Mouse (Mus musculus): ENCODE measurements around the gene Psmd12. TPM values are rescaled to one million over a fixed set of nuclear protein-coding genes. Genes with fewer than 3 reads are reported as not detected.
A peak's percentile ranks its signal among the peaks of the same experiment; 100 is the strongest.

The Psmd12 gene
- polyA plus RNA-seq, 1 experiment from 2014 or later = 221 TPM

DNA sequence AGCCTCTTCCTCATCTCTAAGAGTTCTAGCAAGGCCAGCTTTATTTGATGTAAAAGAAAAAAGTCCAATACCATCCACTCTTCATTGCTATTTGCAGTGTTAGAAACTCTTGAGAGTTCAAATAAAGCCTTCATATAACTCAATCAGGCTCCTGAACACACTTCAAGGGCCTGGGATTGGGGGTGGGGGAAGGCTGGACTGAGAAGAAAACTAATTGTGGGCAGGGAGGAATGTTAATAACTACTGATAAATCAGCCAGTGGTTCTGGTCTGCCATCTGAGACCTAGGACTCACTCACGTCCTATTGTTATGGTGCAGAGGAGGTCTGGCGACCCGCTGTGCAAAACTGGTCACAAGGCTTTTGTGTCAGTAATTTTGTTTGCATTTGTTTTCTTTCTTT, 48.3 kb downstream of the Psmd12 start:
- Histone ChIP-seq H3K27me3 (replicated peaks; ENCODE audit: low read depth, poor library complexity, severe bottlenecking) (no peaks in the 10 kb centered on the region), H3K4me3 (no peak overlapping the region), H3K27ac (replicated peaks) (no peak overlapping the region; the same call in 1 of the 2 replicates), H3K9me3 (no peaks in the 10 kb centered on the region), H3K36me3 (replicated peaks) (no peaks in the 10 kb centered on the region), H3K4me1 (peaks cover 11% of the 10 kb centered on the region)
- DNase-seq (ENCODE audit: low spot score) = no peak
- 50% methylated on average over 3 of the region's 3 CpGs for WGBS

DNA sequence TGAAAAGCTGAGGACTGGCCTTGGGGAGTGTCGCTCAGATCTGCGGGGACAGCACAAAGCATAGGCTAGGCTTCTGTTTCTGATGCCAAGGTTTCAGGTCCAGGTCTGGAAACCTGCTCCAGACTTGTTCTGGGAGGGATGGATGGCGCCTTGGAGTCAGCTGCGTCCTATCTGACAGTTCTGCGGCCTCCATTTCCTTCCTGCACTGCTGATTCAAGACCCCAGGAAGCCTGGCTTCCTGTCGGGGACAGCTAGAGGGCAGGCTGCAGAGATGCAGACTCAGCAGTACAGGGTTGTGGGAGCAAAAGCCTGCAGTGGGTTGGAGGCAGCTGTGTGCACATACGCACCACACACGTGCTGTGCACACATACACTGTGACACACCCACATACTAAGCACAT, 50.0 kb downstream of the Psmd12 start:
- H3K27ac ChIP-seq (replicated peaks) = peak overlapping the region; percentile 58; the same call in 1 of the 2 replicates
- H3K27me3 ChIP-seq (replicated peaks; ENCODE audit: low read depth, poor library complexity, severe bottlenecking) = no peaks in the 10 kb centered on the region
- no peaks in the 10 kb centered on the region for H3K36me3 ChIP-seq (replicated peaks)
- no peaks in the 10 kb centered on the region for H3K9me3 ChIP-seq
- no peak overlapping the region for H3K4me3 ChIP-seq
- peaks cover 11% of the 10 kb centered on the region for H3K4me1 ChIP-seq
- DNase-seq (ENCODE audit: low spot score) = peak; percentile 43
- WGBS = 39% methylated on average over 8 of the region's 8 CpGs

- DNase-seq (ENCODE audit: low spot score) = no peak
- H3K9me3 ChIP-seq = no peaks in the 10 kb centered on the region
- 72% methylated on average over 4 of the region's 4 CpGs for WGBS
- H3K36me3 ChIP-seq (replicated peaks) = no peaks in the 10 kb centered on the region
- H3K27me3 ChIP-seq (replicated peaks; ENCODE audit: low read depth, poor library complexity, severe bottlenecking) = no peaks in the 10 kb centered on the region
- H3K27ac ChIP-seq (replicated peaks) = no peak overlapping the region
- H3K4me3 ChIP-seq = no peak overlapping the region
- H3K4me1 ChIP-seq = peaks cover 11% of the 10 kb centered on the region
Measured at GRCm38 (mm10) chr11:107531445-107531844, 52.2 kb downstream of the Psmd12 start.

DNA sequence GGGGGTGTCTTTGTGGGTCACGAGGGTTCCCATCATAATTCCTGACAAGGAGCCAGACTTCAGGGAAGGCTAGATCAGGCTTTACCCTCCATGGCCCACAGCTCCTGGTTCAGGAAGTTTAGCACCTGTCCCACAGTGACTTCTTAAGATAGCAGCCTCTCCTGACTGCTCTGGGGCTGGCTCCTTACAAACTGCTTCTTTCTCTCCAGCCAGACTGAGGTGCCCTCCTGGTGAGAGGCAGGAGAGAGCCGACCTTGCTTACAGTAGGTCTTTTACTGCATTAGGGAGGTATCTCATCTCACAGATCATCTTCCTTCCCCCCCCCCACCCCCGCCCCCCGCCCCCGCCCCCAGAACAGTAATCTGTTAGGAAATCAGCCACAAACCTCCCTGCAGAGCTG, 53.0 kb downstream of the Psmd12 start:
- Histone ChIP-seq H3K9me3 (no peaks in the 10 kb centered on the region), H3K36me3 (replicated peaks) (no peaks in the 10 kb centered on the region), H3K4me1 (peaks cover 11% of the 10 kb centered on the region), H3K27me3 (replicated peaks; ENCODE audit: low read depth, poor library complexity, severe bottlenecking) (no peaks in the 10 kb centered on the region), H3K4me3 (no peak overlapping the region), H3K27ac (replicated peaks) (no peak overlapping the region)
- 35% methylated on average over 5 of the region's 5 CpGs for WGBS
- no peak for DNase-seq (ENCODE audit: low spot score)

- H3K4me3 ChIP-seq = no peak overlapping the region
- no peaks in the 10 kb centered on the region for H3K36me3 ChIP-seq (replicated peaks)
- H3K27me3 ChIP-seq (replicated peaks; ENCODE audit: low read depth, poor library complexity, severe bottlenecking) = no peaks in the 10 kb centered on the region
- WGBS = 93% methylated on average over 4 of the region's 4 CpGs
- no peak overlapping the region for H3K27ac ChIP-seq (replicated peaks)
- no peaks in the 10 kb centered on the region for H3K9me3 ChIP-seq
- DNase-seq (ENCODE audit: low spot score) = no peak
- H3K4me1 ChIP-seq = no peaks in the 10 kb centered on the region
Measured at GRCm38 (mm10) chr11:107538994-107539393, 59.7 kb downstream of the Psmd12 start.

DNA sequence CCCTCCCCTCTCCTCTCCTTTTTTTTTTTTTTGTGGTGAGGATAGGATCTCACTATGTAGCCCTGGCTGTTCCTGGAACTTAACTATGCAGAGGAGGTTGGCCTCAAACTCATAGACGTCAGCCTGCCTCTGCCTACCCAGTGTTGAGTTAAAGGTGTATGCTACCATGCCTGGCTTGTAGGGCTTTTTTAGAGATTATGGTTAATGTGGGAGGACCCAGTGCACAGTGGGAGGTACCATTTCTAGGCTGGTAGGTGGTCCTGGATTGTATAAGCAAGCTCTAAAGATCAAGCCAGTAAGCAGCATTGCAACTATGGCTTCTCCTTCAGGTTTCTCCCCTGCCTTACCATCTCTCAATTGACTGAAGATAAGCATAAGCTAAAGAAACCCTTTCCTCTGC, 61.1 kb downstream of the Psmd12 start:
- H3K4me1 ChIP-seq = no peaks in the 10 kb centered on the region
- H3K9me3 ChIP-seq = no peaks in the 10 kb centered on the region
- no peaks in the 10 kb centered on the region for H3K27me3 ChIP-seq (replicated peaks; ENCODE audit: low read depth, poor library complexity, severe bottlenecking)
- H3K36me3 ChIP-seq (replicated peaks) = no peaks in the 10 kb centered on the region
- H3K27ac ChIP-seq (replicated peaks) = no peak overlapping the region
- DNase-seq (ENCODE audit: low spot score) = no peak
- WGBS = 75% methylated on average over 1 of the region's 1 CpGs
- no peak overlapping the region for H3K4me3 ChIP-seq

GRCm38 (mm10) chr11:107545747-107546476, 66.6 kb downstream of the Psmd12 start:
- peak overlapping the region; percentile 98 for H3K4me3 ChIP-seq
- no peaks in the 10 kb centered on the region for H3K27me3 ChIP-seq (replicated peaks; ENCODE audit: low read depth, poor library complexity, severe bottlenecking)
- peak overlapping the region; percentile 90 for H3K27ac ChIP-seq (replicated peaks)
- WGBS = 18% methylated on average over 13 of the region's 13 CpGs
- no peaks in the 10 kb centered on the region for H3K9me3 ChIP-seq
- H3K36me3 ChIP-seq (replicated peaks) = peaks cover 12% of the 10 kb centered on the region
- peak; percentile 18 for DNase-seq (ENCODE audit: low spot score)
- H3K4me1 ChIP-seq = peaks cover 20% of the 10 kb centered on the region

DNA sequence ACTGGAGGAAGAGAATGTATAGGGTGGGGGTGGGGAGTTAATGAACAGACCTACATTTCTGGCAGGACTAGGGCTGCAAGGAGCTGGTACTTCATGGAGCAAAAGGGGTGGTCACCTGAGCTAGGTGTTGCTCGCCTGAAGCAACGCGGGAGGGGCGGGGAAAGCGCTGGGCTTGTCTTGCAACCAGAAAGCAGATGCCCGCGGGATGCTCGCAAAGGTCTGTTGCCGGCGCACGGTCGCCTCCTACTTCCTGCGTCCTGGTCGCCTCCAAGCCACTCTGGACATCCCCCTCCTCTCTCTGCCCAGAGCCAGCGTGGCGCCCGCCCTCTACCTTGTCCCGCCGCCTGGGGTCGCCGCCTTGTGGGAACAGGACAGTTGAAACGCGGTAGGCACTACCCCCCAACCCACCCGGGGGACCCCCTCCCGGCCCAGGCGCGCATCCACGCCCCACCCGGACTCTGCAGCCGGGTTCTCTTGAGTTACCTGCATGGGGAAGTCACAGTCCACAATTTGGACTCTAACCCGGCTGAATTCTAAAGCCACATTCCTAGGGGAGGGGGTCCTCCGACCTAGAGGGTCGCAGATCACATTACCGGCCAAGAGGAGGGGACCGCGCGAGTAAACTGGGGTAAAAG, 67.5 kb downstream of the Psmd12 start:
- under 1% methylated on average over 37 of the region's 37 CpGs for WGBS
- peaks cover 21% of the 10 kb centered on the region for H3K36me3 ChIP-seq (replicated peaks)
- peaks cover 20% of the 10 kb centered on the region for H3K4me1 ChIP-seq
- H3K9me3 ChIP-seq = no peaks in the 10 kb centered on the region
- H3K4me3 ChIP-seq = peak overlapping the region; percentile 98
- peak; percentile 85 for DNase-seq (ENCODE audit: low spot score)
- H3K27ac ChIP-seq (replicated peaks) = peak overlapping the region; percentile 90
- H3K27me3 ChIP-seq (replicated peaks; ENCODE audit: low read depth, poor library complexity, severe bottlenecking) = no peaks in the 10 kb centered on the region

GRCm38 (mm10) chr11:107547351-107548203, 68.3 kb downstream of the Psmd12 start, which contains the start of gene Helz:
TSS of gene Helz (plus strand) at chr11:107547930.
- H3K4me3 ChIP-seq = peak within 1 kb of the TSS; percentile 98
- H3K27ac ChIP-seq (replicated peaks) = peak within 1 kb of the TSS; percentile 90
- no peaks in the 10 kb centered on the region for H3K9me3 ChIP-seq
- peaks cover 29% of the 10 kb centered on the region for H3K36me3 ChIP-seq (replicated peaks)
- DNase-seq (ENCODE audit: low spot score) = peak; percentile 90
- H3K4me1 ChIP-seq = peaks cover 20% of the 10 kb centered on the region
- under 1% methylated on average over 70 of the region's 70 CpGs for WGBS
- no peaks in the 10 kb centered on the region for H3K27me3 ChIP-seq (replicated peaks; ENCODE audit: low read depth, poor library complexity, severe bottlenecking)

DNA sequence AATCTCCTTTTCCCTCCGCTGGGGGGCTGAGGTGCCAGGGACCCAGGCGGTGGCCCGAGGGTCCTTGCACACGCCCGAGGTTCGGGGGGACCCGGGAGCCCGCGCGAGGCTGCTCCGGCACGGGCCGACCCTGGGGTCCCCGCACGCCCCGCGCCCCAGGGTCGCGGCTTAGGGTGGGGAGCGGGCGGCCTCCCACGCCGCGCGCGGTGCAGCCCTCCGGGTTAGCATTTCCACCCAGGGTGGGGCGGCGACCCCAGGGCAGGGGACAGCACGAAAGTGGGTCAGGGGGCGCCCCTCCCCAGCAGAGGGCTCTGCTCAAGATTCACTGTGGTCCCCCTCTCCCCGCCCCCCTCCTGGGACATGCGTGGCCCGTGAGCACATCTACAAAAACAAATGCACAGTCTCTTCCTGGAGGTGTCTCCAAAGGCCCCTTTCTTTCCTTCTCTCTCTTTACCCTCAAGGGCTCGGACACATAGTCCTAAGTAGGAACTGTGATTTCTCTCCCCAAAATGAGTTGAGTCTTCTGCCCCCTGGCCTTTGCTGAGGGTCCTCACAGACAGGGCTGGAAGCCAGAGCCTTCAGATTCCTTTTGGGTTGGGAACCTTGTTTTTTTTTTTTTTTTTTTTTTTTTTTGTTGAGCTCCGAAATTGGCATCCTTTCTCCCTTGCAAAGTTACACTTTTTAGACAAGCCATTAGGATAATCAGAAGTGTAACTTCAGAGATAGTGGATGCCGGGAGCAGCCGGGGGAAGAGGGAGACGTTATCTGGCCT, 69.1 kb downstream of the Psmd12 start:
- Histone ChIP-seq H3K27ac (replicated peaks) (peak overlapping the region; percentile 90), H3K36me3 (replicated peaks) (peaks cover 36% of the 10 kb centered on the region), H3K4me3 (peak overlapping the region; percentile 98), H3K9me3 (no peaks in the 10 kb centered on the region), H3K27me3 (replicated peaks; ENCODE audit: low read depth, poor library complexity, severe bottlenecking) (no peaks in the 10 kb centered on the region), H3K4me1 (peaks cover 20% of the 10 kb centered on the region)
- DNase-seq (ENCODE audit: low spot score) = no peak
- 8% methylated on average over 34 of the region's 39 CpGs for WGBS

All from embryonic facial prominence, embryonic 10.5 days (tissue).